Mouse (Mus musculus) CH12.LX (cell line): ENCODE data around the gene Golga1.

Source experiments
- CHD1 ChIP-seq: IDR thresholded peaks from 2 replicates; pipeline ENCODE4 v1.6.1; 2012; ENCODE audit warnings: low read depth, low read length, improper control_type of control experiment, inconsistent platforms
- CHD2 ChIP-seq: IDR thresholded peaks from 2 replicates; pipeline ENCODE4 v1.6.1; 2011; ENCODE audit warnings: low read length, improper control_type of control experiment
- CTCF ChIP-seq, 2 experiments: IDR thresholded peaks in 1 of 2; conservative IDR thresholded peaks in 1 of 2; 2 replicates each; pipeline ENCODE4 v1.5.1; 2011 to 2012; ENCODE audit warnings: low read depth in 2 of 2, low read length in 2 of 2, improper control_type of control experiment in 1 of 2, inconsistent platforms in 1 of 2, mild to moderate bottlenecking in 1 of 2, moderate library complexity in 1 of 2
- EP300 ChIP-seq: IDR thresholded peaks from 2 replicates; pipeline ENCODE4 v1.6.1; 2011; ENCODE audit warnings: low read length, improper control_type of control experiment
- GABPA ChIP-seq: IDR thresholded peaks from 2 replicates; pipeline ENCODE4 v1.6.1; 2012; ENCODE audit warnings: low read depth, low read length, improper control_type of control experiment, inconsistent platforms; ENCODE audit not compliant: insufficient replicate concordance
- JUN ChIP-seq: IDR thresholded peaks from 2 replicates; pipeline ENCODE4 v1.6.1; 2011; ENCODE audit warnings: low read depth, mild to moderate bottlenecking, low read length, improper control_type of control experiment, moderate library complexity; ENCODE audit not compliant: insufficient read depth
- MEF2A ChIP-seq: IDR thresholded peaks from 2 replicates; pipeline ENCODE4 v1.6.1; 2014; ENCODE audit warnings: low read depth, mild to moderate bottlenecking, inconsistent platforms, low read length, improper control_type of control experiment, borderline replicate concordance
- MYC ChIP-seq: IDR thresholded peaks from 2 replicates; pipeline ENCODE4 v1.6.1; 2011; ENCODE audit warnings: low read depth, mild to moderate bottlenecking, improper control_type of control experiment, low read length
- POLR2A ChIP-seq: IDR thresholded peaks from 2 replicates; pipeline ENCODE4 v1.6.1; 2011; ENCODE audit warnings: low read depth, mild to moderate bottlenecking, improper control_type of control experiment, low read length
- POLR2AphosphoS2 ChIP-seq: IDR thresholded peaks from 2 replicates; pipeline ENCODE4 v1.6.1; 2011; ENCODE audit warnings: low read depth, low read length, improper control_type of control experiment
- SIN3A ChIP-seq: IDR thresholded peaks from 2 replicates; pipeline ENCODE4 v1.6.1; 2012; ENCODE audit warnings: low read length, improper control_type of control experiment, inconsistent platforms
- TCF12 ChIP-seq: IDR thresholded peaks from 2 replicates; pipeline ENCODE4 v1.6.1; 2014; ENCODE audit warnings: low read depth, mild to moderate bottlenecking, inconsistent platforms, low read length, improper control_type of control experiment
- USF1 ChIP-seq: IDR thresholded peaks from 2 replicates; pipeline ENCODE4 v1.6.1; 2014; ENCODE audit warnings: low read depth, mild to moderate bottlenecking, inconsistent platforms, low read length, improper control_type of control experiment
- USF2 ChIP-seq: conservative IDR thresholded peaks from 2 replicates; pipeline ENCODE4 v1.6.1; 2011; ENCODE audit warnings: low read depth, low read length, improper control_type of control experiment

- TF ChIP-seq POLR2A (peak; percentile 20; the same call in 1 of the 2 replicates), CTCF (conservative IDR thresholded peaks at IDR 0.05 in 1 of 2, IDR thresholded peaks at IDR 0.05 in 1 of 2; ENCODE audit: low read depth in 2 of 2, low read length in 2 of 2) (no peak), USF1 (no peak), TCF12 (no peak), EP300 (no peak), JUN (no peak), USF2 (no peak), POLR2AphosphoS2 (peak; percentile 64), MYC (no peak), CHD2 (no peak), SIN3A (no peak), CHD1 (no peak), GABPA (no peak), MEF2A (no peak)
Observed at GRCm38 (mm10) chr2:39000587-39000919, 64.8 kb downstream of the Golga1 start.
